Mouse (Mus musculus) liver, postnatal 0 days (tissue): ENCODE measurements around the gene Vac14.

ENCODE experiments used
- CTCF ChIP-seq: sonication (generic); IDR thresholded peaks from 2 replicates; pipeline ENCODE4 v1.5.1; 2016; ENCODE audit warnings: antibody characterized with exemption, low read depth
- EP300 ChIP-seq: IDR thresholded peaks from 2 replicates; pipeline ENCODE4 v1.6.1; 2016; ENCODE audit warnings: antibody characterized with exemption, low read depth, mild to moderate bottlenecking

DNA sequence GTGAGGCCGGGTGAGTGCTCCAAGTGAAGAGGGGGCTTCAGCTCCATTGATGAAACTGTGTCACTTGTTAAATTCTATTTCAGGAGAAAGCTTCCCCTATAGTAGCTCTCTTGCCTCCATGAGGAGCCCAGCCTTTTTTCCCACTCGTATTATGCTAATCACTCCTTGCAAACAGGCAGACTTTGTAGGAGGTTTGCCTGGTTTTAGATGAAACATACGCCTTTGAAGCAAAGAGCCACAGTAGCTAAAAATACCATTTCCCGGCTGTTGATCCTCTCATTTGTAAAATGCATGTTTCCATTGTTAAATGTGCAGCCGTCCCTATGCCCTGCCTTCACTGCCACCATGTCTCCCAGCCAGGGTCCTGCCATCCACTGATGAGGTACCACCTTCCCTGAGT lies 79.2 kb downstream of the Vac14 start:
- TF ChIP-seq CTCF = no peak
- no peak for TF ChIP-seq EP300
